Mouse (Mus musculus): ENCODE data around the gene Slc39a5. TPM values are rescaled to one million over a fixed set of nuclear protein-coding genes. Genes with fewer than 3 reads are reported as not detected.
A peak's percentile ranks its signal among the peaks of the same experiment; 100 is the strongest.

The Slc39a5 gene
- polyA plus RNA-seq, 1 experiment from 2014 or later = 0.76 TPM

GRCm38 (mm10) chr10:128372989-128373748 is 27.9 kb downstream of the Slc39a5 start:
- no peak for DNase-seq (ENCODE audit: low spot score)

GRCm38 (mm10) chr10:128372142-128372541 is 28.9 kb downstream of the Slc39a5 start:
- H3K4me1 ChIP-seq (replicated peaks; ENCODE audit: control insufficient read depth, insufficient read depth) = no peaks in the 10 kb centered on the region
- 77% methylated on average over 5 of the region's 5 CpGs for WGBS
- H3K4me2 ChIP-seq (replicated peaks; ENCODE audit: low read depth) = no peak overlapping the region
- no peak overlapping the region for H3K27ac ChIP-seq (replicated peaks)
- no peak overlapping the region for H3K9ac ChIP-seq (ENCODE audit: low read length)
- no peak overlapping the region for H3K4me3 ChIP-seq (ENCODE audit: low read depth, low read length)
- no peaks in the 10 kb centered on the region for H3K9me3 ChIP-seq (ENCODE audit: control insufficient read depth, low read length)
- no peaks in the 10 kb centered on the region for H3K36me3 ChIP-seq (ENCODE audit: control insufficient read depth, insufficient read depth, low read length)
- TF ChIP-seq EP300 (optimal IDR thresholded peaks at IDR 0.05) (no peak), CTCF (IDR thresholded peaks at IDR 0.05; ENCODE audit: low read depth) (peak; percentile 46)
- ATAC-seq (ENCODE audit: low FRiP score, low TSS enrichment) = no peak
- no peak for DNase-seq (ENCODE audit: low spot score)
- H3K27me3 ChIP-seq (ENCODE audit: control insufficient read depth, insufficient read depth, low read length) = no peaks in the 10 kb centered on the region

More at GRCm38 (mm10) chr10:128372989-128373748, 27.9 kb downstream of the Slc39a5 start:
- no peak overlapping the region for H3K27ac ChIP-seq (replicated peaks)
- no peak for ATAC-seq (ENCODE audit: low FRiP score, low TSS enrichment)
- H3K36me3 ChIP-seq (ENCODE audit: control insufficient read depth, insufficient read depth, low read length) = no peaks in the 10 kb centered on the region
- H3K27me3 ChIP-seq (ENCODE audit: control insufficient read depth, insufficient read depth, low read length) = no peaks in the 10 kb centered on the region
- H3K4me3 ChIP-seq (ENCODE audit: low read depth, low read length) = no peak overlapping the region
- no peak overlapping the region for H3K4me2 ChIP-seq (replicated peaks; ENCODE audit: low read depth)
- TF ChIP-seq EP300 (optimal IDR thresholded peaks at IDR 0.05) (no peak), CTCF (IDR thresholded peaks at IDR 0.05; ENCODE audit: low read depth) (no peak)
- no peak overlapping the region for H3K9ac ChIP-seq (ENCODE audit: low read length)
- H3K4me1 ChIP-seq (replicated peaks; ENCODE audit: control insufficient read depth, insufficient read depth) = no peaks in the 10 kb centered on the region; the same call in 1 of the 2 replicates
- WGBS = 69% methylated on average over 6 of the region's 6 CpGs
- no peaks in the 10 kb centered on the region for H3K9me3 ChIP-seq (ENCODE audit: control insufficient read depth, low read length)

- ATAC-seq (ENCODE audit: low FRiP score, low TSS enrichment) = no peak
- no peak for DNase-seq (ENCODE audit: low spot score)
- Histone ChIP-seq H3K4me1 (replicated peaks; ENCODE audit: control insufficient read depth, insufficient read depth) (no peaks in the 10 kb centered on the region), H3K4me3 (ENCODE audit: low read depth, low read length) (no peak overlapping the region), H3K27me3 (ENCODE audit: control insufficient read depth, insufficient read depth, low read length) (no peaks in the 10 kb centered on the region), H3K36me3 (ENCODE audit: control insufficient read depth, insufficient read depth, low read length) (no peaks in the 10 kb centered on the region), H3K9me3 (ENCODE audit: control insufficient read depth, low read length) (no peaks in the 10 kb centered on the region), H3K9ac (ENCODE audit: low read length) (no peak overlapping the region), H3K27ac (replicated peaks) (no peak overlapping the region), H3K4me2 (replicated peaks; ENCODE audit: low read depth) (no peak overlapping the region)
- 56% methylated on average over 4 of the region's 4 CpGs for WGBS
- no peak for TF ChIP-seq EP300 (optimal IDR thresholded peaks at IDR 0.05)
- no peak for TF ChIP-seq CTCF (IDR thresholded peaks at IDR 0.05; ENCODE audit: low read depth)
These were observed 30.4 kb downstream of the Slc39a5 start for GRCm38 (mm10) chr10:128370601-128371000.

GRCm38 (mm10) chr10:128370021-128370420 is 31.0 kb downstream of the Slc39a5 start:
- Histone ChIP-seq H3K27me3 (ENCODE audit: control insufficient read depth, insufficient read depth, low read length) (no peaks in the 10 kb centered on the region), H3K36me3 (ENCODE audit: control insufficient read depth, insufficient read depth, low read length) (no peaks in the 10 kb centered on the region), H3K9me3 (ENCODE audit: control insufficient read depth, low read length) (no peaks in the 10 kb centered on the region), H3K9ac (ENCODE audit: low read length) (no peak overlapping the region), H3K4me3 (ENCODE audit: low read depth, low read length) (no peak overlapping the region), H3K4me2 (replicated peaks; ENCODE audit: low read depth) (no peak overlapping the region), H3K4me1 (replicated peaks; ENCODE audit: control insufficient read depth, insufficient read depth) (no peaks in the 10 kb centered on the region), H3K27ac (replicated peaks) (no peak overlapping the region)
- TF ChIP-seq EP300 (optimal IDR thresholded peaks at IDR 0.05) = no peak
- no peak for TF ChIP-seq CTCF (IDR thresholded peaks at IDR 0.05; ENCODE audit: low read depth)
- no peak for DNase-seq (ENCODE audit: low spot score)
- ATAC-seq (ENCODE audit: low FRiP score, low TSS enrichment) = no peak
- WGBS = 67% methylated on average over 5 of the region's 6 CpGs

- Histone ChIP-seq H3K9ac (ENCODE audit: low read length) (no peak overlapping the region; the same call in 1 of the 2 replicates), H3K9me3 (ENCODE audit: control insufficient read depth, low read length) (no peaks in the 10 kb centered on the region), H3K36me3 (ENCODE audit: control insufficient read depth, insufficient read depth, low read length) (no peaks in the 10 kb centered on the region), H3K27ac (replicated peaks) (peak overlapping the region; percentile 95), H3K4me2 (replicated peaks; ENCODE audit: low read depth) (peak overlapping the region; percentile 62), H3K27me3 (ENCODE audit: control insufficient read depth, insufficient read depth, low read length) (no peaks in the 10 kb centered on the region), H3K4me3 (ENCODE audit: low read depth, low read length) (0 out of 2 replicates have a peak overlapping the region, but pooled peaks have one; percentile 66), H3K4me1 (replicated peaks; ENCODE audit: control insufficient read depth, insufficient read depth) (no peaks in the 10 kb centered on the region)
- ATAC-seq (ENCODE audit: low FRiP score, low TSS enrichment) (no peak), DNase-seq (ENCODE audit: low spot score) (no peak)
- 61% methylated on average over 6 of the region's 6 CpGs for WGBS
- TF ChIP-seq EP300 (optimal IDR thresholded peaks at IDR 0.05) = no peak
These were observed 31.4 kb downstream of the Slc39a5 start for GRCm38 (mm10) chr10:128369599-128369998.

GRCm38 (mm10) chr10:128369218-128369543 is 31.8 kb downstream of the Slc39a5 start:
- Histone ChIP-seq H3K4me3 (ENCODE audit: low read depth, low read length) (peak overlapping the region; percentile 66), H3K27me3 (ENCODE audit: control insufficient read depth, insufficient read depth, low read length) (no peaks in the 10 kb centered on the region), H3K27ac (replicated peaks) (peak overlapping the region; percentile 95), H3K4me2 (replicated peaks; ENCODE audit: low read depth) (peak overlapping the region; percentile 62), H3K9ac (ENCODE audit: low read length) (peak overlapping the region; percentile 76), H3K9me3 (ENCODE audit: control insufficient read depth, low read length) (no peaks in the 10 kb centered on the region), H3K36me3 (ENCODE audit: control insufficient read depth, insufficient read depth, low read length) (no peaks in the 10 kb centered on the region), H3K4me1 (replicated peaks; ENCODE audit: control insufficient read depth, insufficient read depth) (no peaks in the 10 kb centered on the region)
- ATAC-seq (ENCODE audit: low FRiP score, low TSS enrichment) = no peak
- 2% methylated on average over 9 of the region's 9 CpGs for WGBS
- TF ChIP-seq CTCF (IDR thresholded peaks at IDR 0.05; ENCODE audit: low read depth) (no peak), EP300 (optimal IDR thresholded peaks at IDR 0.05) (no peak)
- DNase-seq (ENCODE audit: low spot score) = no peak
